Mouse (Mus musculus): ENCODE data around the gene Prickle2.

The Prickle2 gene

GRCm38 (mm10) chr6:92449956-92450355 is 256.0 kb downstream of the Prickle2 start:
- DNase-seq (ENCODE audit: low read depth, low spot score): no peak

GRCm38 (mm10) chr6:92446662-92447061 is 259.3 kb downstream of the Prickle2 start:
- DNase-seq (ENCODE audit: low read depth, low spot score): no peak

GRCm38 (mm10) chr6:92441205-92441604 is 264.8 kb downstream of the Prickle2 start:
- DNase-seq (ENCODE audit: low read depth, low spot score): no peak

- DNase-seq (ENCODE audit: low read depth, low spot score): no peak
Measured at GRCm38 (mm10) chr6:92440251-92440650, 265.7 kb downstream of the Prickle2 start.

- DNase-seq (ENCODE audit: low read depth, low spot score): no peak
Measured at GRCm38 (mm10) chr6:92432146-92432545, 273.8 kb downstream of the Prickle2 start.

- DNase-seq (ENCODE audit: low read depth, low spot score): no peak
Measured at GRCm38 (mm10) chr6:92427406-92428171, 278.4 kb downstream of the Prickle2 start.

- DNase-seq (ENCODE audit: low read depth, low spot score): no peak
Measured at GRCm38 (mm10) chr6:92425901-92426300, 280.1 kb downstream of the Prickle2 start.

GRCm38 (mm10) chr6:92425476-92425875 is 280.5 kb downstream of the Prickle2 start:
- DNase-seq (ENCODE audit: low read depth, low spot score): no peak

GRCm38 (mm10) chr6:92424991-92425390 is 281.0 kb downstream of the Prickle2 start:
- no peak for DNase-seq (ENCODE audit: low read depth, low spot score)

- DNase-seq (ENCODE audit: low read depth, low spot score): no peak
Measured at GRCm38 (mm10) chr6:92422286-92422685, 283.7 kb downstream of the Prickle2 start.

GRCm38 (mm10) chr6:92420106-92420505 is 285.8 kb downstream of the Prickle2 start:
- no peak for DNase-seq (ENCODE audit: low read depth, low spot score)

GRCm38 (mm10) chr6:92415405-92415755 is 290.6 kb downstream of the Prickle2 start:
- no peak for DNase-seq (ENCODE audit: low read depth, low spot score)

GRCm38 (mm10) chr6:92414478-92415404 is 291.2 kb downstream of the Prickle2 start:
- no peak for DNase-seq (ENCODE audit: low read depth, low spot score)

- DNase-seq (ENCODE audit: low read depth, low spot score): no peak
Measured at GRCm38 (mm10) chr6:92413982-92414381, 292.0 kb downstream of the Prickle2 start.

- DNase-seq (ENCODE audit: low read depth, low spot score): no peak
Measured at GRCm38 (mm10) chr6:92409788-92410187, 296.2 kb downstream of the Prickle2 start.

GRCm38 (mm10) chr6:92407259-92407658 is 298.7 kb downstream of the Prickle2 start:
- no peak for DNase-seq (ENCODE audit: low read depth, low spot score)

- DNase-seq (ENCODE audit: low read depth, low spot score): no peak
Measured at GRCm38 (mm10) chr6:92405571-92405970, 300.4 kb downstream of the Prickle2 start.

- no peak for DNase-seq (ENCODE audit: low read depth, low spot score)
Measured at GRCm38 (mm10) chr6:92397876-92398275, 308.1 kb downstream of the Prickle2 start.

- no peak for DNase-seq (ENCODE audit: low read depth, low spot score)
Measured at GRCm38 (mm10) chr6:92395556-92395955, 310.4 kb downstream of the Prickle2 start.

- no peak for DNase-seq (ENCODE audit: low read depth, low spot score)
Measured at GRCm38 (mm10) chr6:92395143-92395542, 310.8 kb downstream of the Prickle2 start.

GRCm38 (mm10) chr6:92394628-92395027 is 311.3 kb downstream of the Prickle2 start:
- no peak for DNase-seq (ENCODE audit: low read depth, low spot score)

GRCm38 (mm10) chr6:92390321-92390720 is 315.6 kb downstream of the Prickle2 start:
- DNase-seq (ENCODE audit: low read depth, low spot score): no peak

- no peak for DNase-seq (ENCODE audit: low read depth, low spot score)
Measured at GRCm38 (mm10) chr6:92388681-92389080, 317.3 kb downstream of the Prickle2 start.

Data from retina, postnatal 7 days (tissue).